Mouse (Mus musculus): ENCODE results near the gene Scn4a.
"Not testable (repeated sequence)": the region's sequence is repeated elsewhere in the genome, so short reads cannot be mapped to it uniquely, and the experiment has no call there.

The Scn4a gene

GRCm38 (mm10) chr11:106355382-106356128 lies 2.5 kb upstream of the Scn4a start:
- DNase-seq: peak in 1 of 2 experiments; percentile 29

GRCm38 (mm10) chr11:106354181-106354580 lies 1.1 kb upstream of the Scn4a start:
- DNase-seq: no peak

- no peak for DNase-seq
These were observed 1.1 kb downstream of the Scn4a start for GRCm38 (mm10) chr11:106351941-106352340.

- DNase-seq: no peak
These were observed 1.8 kb downstream of the Scn4a start for GRCm38 (mm10) chr11:106351253-106351652.

GRCm38 (mm10) chr11:106350853-106351252 lies 2.2 kb downstream of the Scn4a start:
- DNase-seq: peak; percentile 24 to 39

GRCm38 (mm10) chr11:106349772-106350171 lies 3.3 kb downstream of the Scn4a start:
- DNase-seq: no peak

GRCm38 (mm10) chr11:106344910-106345309 lies 8.2 kb downstream of the Scn4a start:
- no peak for DNase-seq

- no peak for DNase-seq
These were observed 12.0 kb downstream of the Scn4a start for GRCm38 (mm10) chr11:106340990-106341520.

- DNase-seq: not testable (repeated sequence)
These were observed 13.8 kb downstream of the Scn4a start for GRCm38 (mm10) chr11:106339323-106339722.

- DNase-seq: no peak
These were observed 14.2 kb downstream of the Scn4a start for GRCm38 (mm10) chr11:106338870-106339269.

GRCm38 (mm10) chr11:106338029-106338428 lies 15.1 kb downstream of the Scn4a start:
- DNase-seq: no peak

GRCm38 (mm10) chr11:106334066-106334465 lies 19.0 kb downstream of the Scn4a start:
- no peak for DNase-seq

GRCm38 (mm10) chr11:106332458-106332857 lies 20.6 kb downstream of the Scn4a start:
- no peak for DNase-seq

- peak; percentile 24 to 51 for DNase-seq
These were observed 23.4 kb downstream of the Scn4a start for GRCm38 (mm10) chr11:106329682-106330081.

- DNase-seq: peak in 1 of 2 experiments; percentile 34
These were observed 24.0 kb downstream of the Scn4a start for GRCm38 (mm10) chr11:106329128-106329527.

GRCm38 (mm10) chr11:106328521-106328920 lies 24.6 kb downstream of the Scn4a start:
- DNase-seq: no peak

- DNase-seq: no peak
These were observed 26.6 kb downstream of the Scn4a start for GRCm38 (mm10) chr11:106326475-106326874.

GRCm38 (mm10) chr11:106325566-106326206 lies 27.4 kb downstream of the Scn4a start:
- peak; percentile 53 to 66 for DNase-seq

- no peak for DNase-seq
These were observed 28.2 kb downstream of the Scn4a start for GRCm38 (mm10) chr11:106324858-106325257.

- DNase-seq: no peak
These were observed 34.4 kb downstream of the Scn4a start for GRCm38 (mm10) chr11:106318406-106319366.

GRCm38 (mm10) chr11:106317801-106318200 lies 35.3 kb downstream of the Scn4a start:
- no peak for DNase-seq

GRCm38 (mm10) chr11:106316416-106316815 lies 36.7 kb downstream of the Scn4a start:
- DNase-seq: no peak

GRCm38 (mm10) chr11:106314333-106314812 lies 38.7 kb downstream of the Scn4a start, which contains the start of gene Cd79b:
TSS of gene Cd79b (minus strand) at chr11:106314762.
- peak in 1 of 2 experiments; percentile 37 for DNase-seq
